Mouse (Mus musculus): Measurements from ENCODE around the gene Grap2. TPM values are rescaled to one million over a fixed set of nuclear protein-coding genes. Genes with fewer than 3 reads are reported as not detected.

Grap2 gene
- total and polyA plus RNA-seq, 3 experiments: 0.62 to 5.1 TPM; not detected in 1

DNA sequence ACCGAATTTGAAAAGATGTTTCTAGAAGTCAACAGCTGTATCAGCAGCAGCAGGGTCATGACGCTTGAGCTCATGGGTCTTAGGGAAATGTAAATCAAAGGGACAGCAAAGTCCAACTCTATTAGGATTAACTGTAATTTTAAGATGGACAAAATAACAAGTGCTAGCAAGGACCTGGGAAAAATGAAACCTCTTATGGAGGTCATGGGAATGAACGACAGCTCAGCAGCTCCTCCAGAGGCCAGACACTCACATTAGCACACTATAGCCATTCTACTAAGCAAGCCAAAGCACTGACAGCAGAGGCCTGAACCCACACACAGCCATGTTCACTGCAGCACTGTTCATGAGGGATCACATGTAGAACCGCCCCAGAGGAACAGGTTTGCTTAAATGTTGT is 14.6 kb upstream of the Grap2 start:
- Histone ChIP-seq H3K27ac (ENCODE audit: control insufficient read depth, low read depth, low read length) (no peak overlapping the region), H3K79me2 (ENCODE audit: control insufficient read depth, insufficient read depth, low read length, poor library complexity) (no peaks in the 10 kb centered on the region), H3K27me3 (ENCODE audit: control insufficient read depth in 1 of 2, insufficient read depth in 2 of 2, low read length in 2 of 2) (peaks cover 0 to 4% of the 10 kb centered on the region in 2 experiments; a peak in 2 of 4 replicates), H3K4me3 (ENCODE audit: control insufficient read depth in 1 of 2, insufficient read depth in 1 of 2, low read depth in 2 of 2, low read length in 2 of 2) (no peak overlapping the region), H3K9me3 (replicated peaks; ENCODE audit: insufficient read depth, low read length) (no peaks in the 10 kb centered on the region), H3K4me1 (ENCODE audit: control insufficient read depth in 1 of 2, insufficient read depth in 2 of 2, low read length in 2 of 2) (peaks cover 2 to 10% of the 10 kb centered on the region in 2 experiments; a peak in 3 of 4 replicates), H3K36me3 (ENCODE audit: control insufficient read depth in 1 of 2, insufficient read depth in 2 of 2, low read length in 2 of 2) (peaks cover 0 to 17% of the 10 kb centered on the region in 2 experiments; a peak in 2 of 4 replicates), H3K9ac (ENCODE audit: control insufficient read depth, low read depth, low read length, poor library complexity, severe bottlenecking) (no peak overlapping the region)
- no peak for TF ChIP-seq ZNF384 (IDR thresholded peaks at IDR 0.05; ENCODE audit: low read depth, low read length)
- no peak for TF ChIP-seq MAX (IDR thresholded peaks at IDR 0.05; ENCODE audit: low read length)
- peak in 1 of 3 experiments; percentile 19; a peak in 1 of 6 replicates for TF ChIP-seq CTCF (IDR thresholded peaks at IDR 0.05 in 2 of 3, conservative IDR thresholded peaks at IDR 0.05 in 1 of 3; ENCODE audit: control insufficient read depth in 1 of 3, insufficient read depth in 1 of 3, low read depth in 2 of 3, low read length in 3 of 3, poor library complexity in 1 of 3, severe bottlenecking in 1 of 3)
- TF ChIP-seq RAD21 (IDR thresholded peaks at IDR 0.05; ENCODE audit: low read depth, low read length): peak; percentile 13
- TF ChIP-seq SIN3A (IDR thresholded peaks at IDR 0.05; ENCODE audit: low read length): no peak
- no peak for TF ChIP-seq ZMIZ1 (IDR thresholded peaks at IDR 0.05; ENCODE audit: low read depth, low read length)
- no peak for TF ChIP-seq HCFC1 (IDR thresholded peaks at IDR 0.05; ENCODE audit: low read depth, low read length)
- TF ChIP-seq MXI1 (IDR thresholded peaks at IDR 0.05; ENCODE audit: low read depth, low read length): no peak
- TF ChIP-seq MAFK (IDR thresholded peaks at IDR 0.05; ENCODE audit: borderline replicate concordance, low read depth, low read length): no peak
- no peak for DNase-seq (ENCODE audit: low read depth, low spot score)

GRCm38 (mm10) chr15:80559534-80559933 is 12.9 kb upstream of the Grap2 start:
- Histone ChIP-seq H3K79me2 (ENCODE audit: control insufficient read depth, insufficient read depth, low read length, poor library complexity) (no peaks in the 10 kb centered on the region), H3K4me3 (ENCODE audit: control insufficient read depth in 1 of 2, insufficient read depth in 1 of 2, low read depth in 2 of 2, low read length in 2 of 2) (no peak overlapping the region), H3K36me3 (ENCODE audit: control insufficient read depth in 1 of 2, insufficient read depth in 2 of 2, low read length in 2 of 2) (peaks cover 0 to 17% of the 10 kb centered on the region in 2 experiments; a peak in 2 of 4 replicates), H3K9me3 (replicated peaks; ENCODE audit: insufficient read depth, low read length) (no peaks in the 10 kb centered on the region), H3K27me3 (ENCODE audit: control insufficient read depth in 1 of 2, insufficient read depth in 2 of 2, low read length in 2 of 2) (peaks cover 0 to 4% of the 10 kb centered on the region in 2 experiments; a peak in 2 of 4 replicates), H3K9ac (ENCODE audit: control insufficient read depth, low read depth, low read length, poor library complexity, severe bottlenecking) (no peak overlapping the region), H3K27ac (ENCODE audit: control insufficient read depth, low read depth, low read length) (no peak overlapping the region), H3K4me1 (ENCODE audit: control insufficient read depth in 1 of 2, insufficient read depth in 2 of 2, low read length in 2 of 2) (peaks cover 2 to 10% of the 10 kb centered on the region in 2 experiments; a peak in 3 of 4 replicates)
- TF ChIP-seq SIN3A (IDR thresholded peaks at IDR 0.05; ENCODE audit: low read length) (no peak), HCFC1 (IDR thresholded peaks at IDR 0.05; ENCODE audit: low read depth, low read length) (no peak), BHLHE40 (IDR thresholded peaks at IDR 0.05; ENCODE audit: borderline replicate concordance, low read depth, low read length) (no peak), SMC3 (IDR thresholded peaks at IDR 0.05; ENCODE audit: low read depth, low read length) (no peak), EP300 (IDR thresholded peaks at IDR 0.05; ENCODE audit: low read depth in 1 of 2, low read length in 2 of 2) (no peak), MYB (IDR thresholded peaks at IDR 0.05; ENCODE audit: low read depth, low read length) (no peak), ZMIZ1 (IDR thresholded peaks at IDR 0.05; ENCODE audit: low read depth, low read length) (no peak), TAL1 (IDR thresholded peaks at IDR 0.05; ENCODE audit: low read length) (no peak), MXI1 (IDR thresholded peaks at IDR 0.05; ENCODE audit: low read depth, low read length) (no peak), ZC3H11A (IDR thresholded peaks at IDR 0.05; ENCODE audit: low read depth, low read length) (no peak), KAT2A (conservative IDR thresholded peaks at IDR 0.05; ENCODE audit: low read depth, low read length) (no peak), RAD21 (IDR thresholded peaks at IDR 0.05; ENCODE audit: low read depth, low read length) (no peak), NRF1 (IDR thresholded peaks at IDR 0.05; ENCODE audit: insufficient read depth, low read depth, low read length, poor library complexity, severe bottlenecking) (no peak)
- DNase-seq (ENCODE audit: low read depth, low spot score): no peak

Data from MEL (cell line).